Mouse (Mus musculus) E14TG2a.4 (cell line): ENCODE data around the gene A4gnt.
"Not testable (repeated sequence)": the region's sequence is repeated elsewhere in the genome, so short reads cannot be mapped to it uniquely, and the experiment has no call there.

Experiments
- H3K27me3 ChIP-seq: 2 replicates; pipeline ENCODE4 v1.6.1; 2014; ENCODE audit warnings: low read length, control low read depth; ENCODE audit not compliant: insufficient read depth
- H3K36me3 ChIP-seq: 2 replicates; pipeline ENCODE4 v1.6.1; 2014; ENCODE audit warnings: low read length, control low read depth; ENCODE audit not compliant: insufficient read depth
- H3K4me1 ChIP-seq: replicated peaks from 2 replicates; pipeline ENCODE4 v1.6.1; 2014; ENCODE audit warnings: low read depth, low read length, control low read depth
- H3K4me3 ChIP-seq: replicated peaks from 2 replicates; pipeline ENCODE4 v1.5.1; 2014; ENCODE audit warnings: mild to moderate bottlenecking, low read length
- H3K9me3 ChIP-seq: 2 replicates; pipeline ENCODE4 v1.6.1; 2014; ENCODE audit warnings: low read length, control low read depth
- CTCF ChIP-seq: conservative IDR thresholded peaks from 2 replicates; pipeline ENCODE4 v1.5.1; 2014; ENCODE audit warnings: low read length
- NANOG ChIP-seq: IDR thresholded peaks from 2 replicates; pipeline ENCODE4 v1.6.1; 2014; ENCODE audit warnings: borderline replicate concordance, low read length, mixed read lengths
- POU5F1 ChIP-seq: IDR thresholded peaks from 2 replicates; pipeline ENCODE4 v1.6.1; 2014; ENCODE audit warnings: low read length, borderline replicate concordance

The A4gnt gene

GRCm38 (mm10) chr9:99591144-99591543 is 21.2 kb upstream of the A4gnt start:
- Histone ChIP-seq H3K4me1 (0 out of 2 replicates have a peak, but pooled peaks cover 8% of the 10 kb centered on the region), H3K9me3 (peaks cover 10% of the 10 kb centered on the region), H3K4me3 (peak overlapping the region; percentile 45), H3K36me3 (no peaks in the 10 kb centered on the region), H3K27me3 (peaks cover 17% of the 10 kb centered on the region)
- TF ChIP-seq NANOG = no peak
- no peak for TF ChIP-seq POU5F1
- no peak for TF ChIP-seq CTCF

- H3K27me3 ChIP-seq, H3K4me3 ChIP-seq, H3K36me3 ChIP-seq, H3K4me1 ChIP-seq: not testable (repeated sequence)
- H3K9me3 ChIP-seq = peaks cover 33% of the 10 kb centered on the region
These were observed 13.2 kb upstream of the A4gnt start for GRCm38 (mm10) chr9:99599127-99599526.

- no peak for TF ChIP-seq CTCF
- Histone ChIP-seq H3K9me3 (no peaks in the 10 kb centered on the region), H3K4me3 (no peak overlapping the region), H3K27me3 (no peaks in the 10 kb centered on the region), H3K4me1 (no peaks in the 10 kb centered on the region), H3K36me3 (no peaks in the 10 kb centered on the region)
These were observed 8.7 kb upstream of the A4gnt start for GRCm38 (mm10) chr9:99603566-99603965.

- H3K36me3 ChIP-seq = no peaks in the 10 kb centered on the region
- H3K4me1 ChIP-seq = no peaks in the 10 kb centered on the region
- peaks cover 6% of the 10 kb centered on the region; the same call in 1 of the 2 replicates for H3K27me3 ChIP-seq
- TF ChIP-seq POU5F1 = no peak
- TF ChIP-seq CTCF = no peak
- no peak for TF ChIP-seq NANOG
- H3K4me3 ChIP-seq = no peak overlapping the region
- no peaks in the 10 kb centered on the region for H3K9me3 ChIP-seq
These were observed 7.4 kb downstream of the A4gnt start for GRCm38 (mm10) chr9:99619688-99620087.

- peaks cover 6% of the 10 kb centered on the region; the same call in 1 of the 2 replicates for H3K27me3 ChIP-seq
- no peaks in the 10 kb centered on the region for H3K9me3 ChIP-seq
- H3K36me3 ChIP-seq = no peaks in the 10 kb centered on the region
- no peak overlapping the region for H3K4me3 ChIP-seq
- TF ChIP-seq NANOG (no peak), POU5F1 (no peak), CTCF (no peak)
- H3K4me1 ChIP-seq = no peaks in the 10 kb centered on the region
These were observed 7.9 kb downstream of the A4gnt start for GRCm38 (mm10) chr9:99620196-99620595.

GRCm38 (mm10) chr9:99622034-99622433 is 9.7 kb downstream of the A4gnt start:
- no peak overlapping the region for H3K4me3 ChIP-seq
- peaks cover 6% of the 10 kb centered on the region; the same call in 1 of the 2 replicates for H3K27me3 ChIP-seq
- TF ChIP-seq CTCF (no peak), NANOG (no peak), POU5F1 (no peak)
- H3K36me3 ChIP-seq = no peaks in the 10 kb centered on the region
- no peaks in the 10 kb centered on the region for H3K4me1 ChIP-seq
- no peaks in the 10 kb centered on the region for H3K9me3 ChIP-seq

GRCm38 (mm10) chr9:99622966-99623365 is 10.7 kb downstream of the A4gnt start:
- H3K4me3 ChIP-seq = no peak overlapping the region
- no peaks in the 10 kb centered on the region for H3K4me1 ChIP-seq
- TF ChIP-seq CTCF = no peak
- TF ChIP-seq NANOG = no peak
- TF ChIP-seq POU5F1 = no peak
- no peaks in the 10 kb centered on the region for H3K9me3 ChIP-seq
- no peaks in the 10 kb centered on the region for H3K36me3 ChIP-seq
- peaks cover 12% of the 10 kb centered on the region for H3K27me3 ChIP-seq

- Histone ChIP-seq H3K36me3 (no peaks in the 10 kb centered on the region), H3K27me3 (peaks cover 23% of the 10 kb centered on the region), H3K4me1 (peaks cover 7% of the 10 kb centered on the region), H3K9me3 (no peaks in the 10 kb centered on the region), H3K4me3 (no peak overlapping the region)
- TF ChIP-seq NANOG (no peak), POU5F1 (no peak), CTCF (no peak)
These were observed 11.8 kb downstream of the A4gnt start for GRCm38 (mm10) chr9:99624117-99624516.

GRCm38 (mm10) chr9:99628581-99628980 is 16.3 kb downstream of the A4gnt start:
- Histone ChIP-seq H3K9me3 (no peaks in the 10 kb centered on the region), H3K36me3 (no peaks in the 10 kb centered on the region), H3K27me3 (peaks cover 37% of the 10 kb centered on the region), H3K4me3 (peak overlapping the region; percentile 79; the same call in 1 of the 2 replicates), H3K4me1 (peaks cover 16% of the 10 kb centered on the region)
- TF ChIP-seq POU5F1 (no peak), CTCF (no peak), NANOG (no peak)
